Mouse (Mus musculus) gastrocnemius, postnatal 36 days (tissue): ENCODE results near the gene N4bp1. TPM values are rescaled to one million over a fixed set of nuclear protein-coding genes. Genes with fewer than 3 reads are reported as not detected.

Experiments
- DNase-seq, 2 experiments: peaks; one replicate each; pipeline ENCODE4 v3.0.0; 2022
- intact Hi-C: fragments of 180-260 bp; cut with DNase I; formaldehyde crosslinking; loops from one replicate; pipeline ENCODE4 v1.15.1; 2025
- total RNA-seq, 2 experiments: library from RNA; stranded (reverse); gene quantifications; 2 replicates each; pipeline ENCODE4 v1.2.3; 2021

The N4bp1 gene
- total RNA-seq, 2 experiments from 2014 or later: 15.0 to 16.1 TPM

- DNase-seq: no peak
- intact Hi-C loops: no loop called here
Measured at GRCm38 (mm10) chr8:86786498-86786897, 98.6 kb downstream of the N4bp1 start.

GRCm38 (mm10) chr8:86781094-86781493 lies 104.0 kb downstream of the N4bp1 start:
- DNase-seq: no peak
- intact Hi-C loops: no loop called here

GRCm38 (mm10) chr8:86779207-86779606 lies 105.9 kb downstream of the N4bp1 start:
- DNase-seq: no peak
- intact Hi-C loops: no loop called here

- intact Hi-C loops: no loop called here
- DNase-seq: no peak
Measured at GRCm38 (mm10) chr8:86769945-86770715, 114.9 kb downstream of the N4bp1 start.

- peak; percentile 39 to 57 for DNase-seq
- intact Hi-C loops: no loop called here
Measured at GRCm38 (mm10) chr8:86768499-86768898, 116.6 kb downstream of the N4bp1 start.

GRCm38 (mm10) chr8:86766548-86767211 lies 118.4 kb downstream of the N4bp1 start:
- no peak for DNase-seq
- intact Hi-C loops: no loop called here

GRCm38 (mm10) chr8:86765669-86766068 lies 119.4 kb downstream of the N4bp1 start:
- no peak for DNase-seq
- intact Hi-C loops: no loop called here

- DNase-seq: no peak
- intact Hi-C loops: no loop called here
Measured at GRCm38 (mm10) chr8:86765155-86765554, 119.9 kb downstream of the N4bp1 start.

- intact Hi-C loops: no loop called here
- no peak for DNase-seq
Measured at GRCm38 (mm10) chr8:86762806-86763205, 122.3 kb downstream of the N4bp1 start.

- DNase-seq: no peak
- intact Hi-C loops: no loop called here
Measured at GRCm38 (mm10) chr8:86760746-86761145, 124.3 kb downstream of the N4bp1 start.

GRCm38 (mm10) chr8:86759090-86759491 lies 126.0 kb downstream of the N4bp1 start:
- DNase-seq: no peak
- intact Hi-C loops: no loop called here

GRCm38 (mm10) chr8:86758651-86759050 lies 126.4 kb downstream of the N4bp1 start:
- no peak for DNase-seq
- intact Hi-C loops: no loop called here

Other genes with a start within 250 kb of the N4bp1 start
- 1 to 10 TPM; 3.9 to 7.0 TPM for gene Gm10638, start 139.6 kb downstream of the N4bp1 start, total RNA-seq
- gene Siah1a, start 139.3 kb downstream of the N4bp1 start, total RNA-seq: 10 to 100 TPM in 1 of 2 experiments, 1 to 10 TPM in 1; 9.6 to 10.8 TPM